ENCODE assay signal across 20 mouse cellular contexts in the genomic region with DNA sequence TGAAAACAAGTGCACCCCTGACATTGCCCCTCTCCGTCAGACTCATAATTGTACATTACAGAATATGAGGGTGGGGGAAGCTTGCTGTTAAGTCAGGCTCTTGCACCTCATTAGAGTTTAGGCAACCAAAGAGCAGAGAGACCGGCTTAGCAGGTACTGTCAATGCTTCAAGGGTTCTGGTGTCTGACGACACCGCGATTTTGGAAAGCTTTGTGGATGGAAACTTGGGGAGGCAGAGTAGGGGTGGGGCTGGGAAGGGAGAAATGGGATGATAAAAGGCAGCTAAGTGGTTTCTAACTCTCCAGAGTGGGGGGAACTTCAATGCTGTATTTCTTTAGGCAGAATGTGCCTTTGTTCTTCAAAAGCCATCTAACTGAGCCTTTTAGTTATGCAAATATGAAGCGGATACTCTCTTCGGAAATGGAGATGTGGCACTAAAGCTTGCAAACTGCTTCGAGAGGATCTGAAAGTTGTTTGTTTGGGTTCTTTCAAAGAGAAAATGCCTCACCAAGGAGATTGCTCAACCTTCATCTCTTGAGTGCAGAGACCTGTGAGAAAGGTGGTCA.
DNase-seq lines count a peak whose midpoint lies in the region; ATAC-seq and TF ChIP-seq lines count a peak whose summit lies in the region.
"Had no signal": no experiment of that assay in that cellular context is flagged by ENCODE, and none has a peak within 500 bp of the region (broad histone marks: within the 10 kb centered on the region; RNA-seq: fewer than 3 reads in every experiment).

No protein-coding gene starts in this region.

- H3K4me2 ChIP-seq in hindbrain, postnatal 0 days (ENCODE audit: low read depth, low read length): peak overlapping the region; percentile 29
- H3K4me2 ChIP-seq in hindbrain, embryonic 11.5 days (replicated peaks; ENCODE audit: low read depth, low read length): no peak overlapping the region
- no peak overlapping the region for H3K4me2 ChIP-seq in embryonic facial prominence, embryonic 14.5 days (ENCODE audit: low read depth, low read length)
- H3K4me2 ChIP-seq: liver, embryonic 15.5 days had no signal

- no peaks in the 10 kb centered on the region for H3K27me3 ChIP-seq in hindbrain, postnatal 0 days (ENCODE audit: insufficient read depth, low read length)
- no peaks in the 10 kb centered on the region for H3K27me3 ChIP-seq in hindbrain, embryonic 11.5 days (ENCODE audit: control insufficient read depth, insufficient read depth, low read length)
- H3K27me3 ChIP-seq in embryonic facial prominence, embryonic 14.5 days (replicated peaks; ENCODE audit: control insufficient read depth, insufficient read depth, low read length): no peaks in the 10 kb centered on the region
- H3K27me3 ChIP-seq: liver, embryonic 15.5 days; megakaryocyte, embryonic 14.5 days; Patski had no signal

- H3K4me1 ChIP-seq in hindbrain, postnatal 0 days (ENCODE audit: insufficient read depth, low read length): no peaks in the 10 kb centered on the region
- no peaks in the 10 kb centered on the region for H3K4me1 ChIP-seq in hindbrain, embryonic 11.5 days (replicated peaks; ENCODE audit: control insufficient read depth, insufficient read depth, low read length)
- H3K4me1 ChIP-seq in embryonic facial prominence, embryonic 14.5 days (ENCODE audit: control insufficient read depth, insufficient read depth, low read length): no peaks in the 10 kb centered on the region; the same call in 1 of the 2 replicates
- H3K4me1 ChIP-seq: heart, embryonic 10.5 days; liver, embryonic 15.5 days; megakaryocyte, embryonic 14.5 days had no signal

- H3K36me3 ChIP-seq in hindbrain, postnatal 0 days (ENCODE audit: insufficient read depth, low read length): no peaks in the 10 kb centered on the region
- H3K36me3 ChIP-seq in hindbrain, embryonic 11.5 days (ENCODE audit: control insufficient read depth, insufficient read depth, low read length): no peaks in the 10 kb centered on the region
- no peaks in the 10 kb centered on the region for H3K36me3 ChIP-seq in embryonic facial prominence, embryonic 14.5 days (ENCODE audit: control insufficient read depth, insufficient read depth, low read length)
- H3K36me3 ChIP-seq: heart, embryonic 10.5 days; liver, embryonic 15.5 days had no signal

- no peak overlapping the region for H3K9ac ChIP-seq in hindbrain, postnatal 0 days (replicated peaks; ENCODE audit: low read length)
- no peak overlapping the region for H3K9ac ChIP-seq in hindbrain, embryonic 11.5 days (ENCODE audit: low read depth, low read length)
- no peak overlapping the region for H3K9ac ChIP-seq in embryonic facial prominence, embryonic 14.5 days (ENCODE audit: low read depth, low read length)
- H3K9ac ChIP-seq: liver, embryonic 15.5 days had no signal

- no peak for ATAC-seq in hindbrain, postnatal 0 days
- no peak for ATAC-seq in hindbrain, embryonic 11.5 days (ENCODE audit: low FRiP score)
- ATAC-seq in embryonic facial prominence, embryonic 14.5 days (ENCODE audit: low read depth): peak; percentile 79; the same call in 1 of the 2 replicates
- ATAC-seq in granulocyte monocyte progenitor cell, adult 5-6 weeks (replicated peaks; ENCODE audit: poor library complexity, severe bottlenecking): no peak
- ATAC-seq: Patski had no signal

- WGBS in hindbrain, postnatal 0 days: 20% methylated on average over 8 of the region's 8 CpGs
- 19% methylated on average over 8 of the region's 8 CpGs for WGBS in hindbrain, embryonic 11.5 days
- 25% methylated on average over 8 of the region's 8 CpGs for WGBS in embryonic facial prominence, embryonic 14.5 days

- no peaks in the 10 kb centered on the region for H3K9me3 ChIP-seq in hindbrain, postnatal 0 days (ENCODE audit: low read length)
- no peaks in the 10 kb centered on the region for H3K9me3 ChIP-seq in hindbrain, embryonic 11.5 days (ENCODE audit: control insufficient read depth, low read length)
- no peaks in the 10 kb centered on the region for H3K9me3 ChIP-seq in embryonic facial prominence, embryonic 14.5 days (ENCODE audit: control insufficient read depth, low read length)
- H3K9me3 ChIP-seq: heart, embryonic 10.5 days; liver, embryonic 15.5 days; megakaryocyte, embryonic 14.5 days had no signal

- no peak for TF ChIP-seq CTCF in hindbrain, postnatal 0 days (IDR thresholded peaks at IDR 0.05; ENCODE audit: low read depth)

- H3K4me3 ChIP-seq in hindbrain, postnatal 0 days (ENCODE audit: low read length): no peak overlapping the region
- no peak overlapping the region for H3K4me3 ChIP-seq in hindbrain, embryonic 11.5 days (ENCODE audit: low read depth, low read length)
- no peak overlapping the region for H3K4me3 ChIP-seq in embryonic facial prominence, embryonic 14.5 days (ENCODE audit: low read depth, low read length)
- H3K4me3 ChIP-seq: heart, embryonic 10.5 days; layer of hippocampus, adult 2 months; liver, embryonic 15.5 days; megakaryocyte, embryonic 14.5 days had no signal

- no peak overlapping the region for H3K27ac ChIP-seq in hindbrain, postnatal 0 days
- no peak overlapping the region for H3K27ac ChIP-seq in hindbrain, embryonic 11.5 days (ENCODE audit: low read depth, low read length)
- no peak overlapping the region for H3K27ac ChIP-seq in embryonic facial prominence, embryonic 14.5 days (replicated peaks; ENCODE audit: low read depth, low read length)
- H3K27ac ChIP-seq: heart, embryonic 10.5 days; layer of hippocampus, adult 2 months; liver, embryonic 15.5 days; stomach, postnatal 0 days had no signal

- no peak for DNase-seq in hindbrain, postnatal 0 days (ENCODE audit: low spot score)
- DNase-seq in hindbrain, embryonic 11.5 days (ENCODE audit: low spot score): no peak
- DNase-seq in ES-CJ7 (ENCODE audit: low read depth, low spot score) (peak; percentile 93), WW6 (ENCODE audit: low read depth, low spot score) (peak; percentile 66)
- peak; percentile 75 for DNase-seq in embryonic facial prominence, embryonic 14.5 days (ENCODE audit: low spot score)
- DNase-seq in urinary bladder, postnatal 4 days (ENCODE audit: low spot score in 2 of 2): no peak
- DNase-seq: adrenal gland, postnatal 25 days; cerebellum, adult 18-20 months; cerebellum, postnatal 25 days; kidney, adult 18-20 months; kidney, postnatal 14 days; layer of hippocampus, postnatal 36 days; thymus, postnatal 14 days had no signal

Comparison
In these comparisons a context has a peak if more than half of its experiments do, and no peak if none do; other contexts are left out.
1. DNase-seq: peak in ES-CJ7 (single experiment), WW6 (single experiment) and embryonic facial prominence, embryonic 14.5 days (single experiment); none in hindbrain, postnatal 0 days (single experiment), hindbrain, embryonic 11.5 days (single experiment) and urinary bladder, postnatal 4 days (0 of 2).